Mouse (Mus musculus): ENCODE data around the gene Nid2. TPM values are rescaled to one million over a fixed set of nuclear protein-coding genes. Genes with fewer than 3 reads are reported as not detected.

The Nid2 gene
- polyA plus RNA-seq, 1 experiment, result 4.7 TPM

DNA sequence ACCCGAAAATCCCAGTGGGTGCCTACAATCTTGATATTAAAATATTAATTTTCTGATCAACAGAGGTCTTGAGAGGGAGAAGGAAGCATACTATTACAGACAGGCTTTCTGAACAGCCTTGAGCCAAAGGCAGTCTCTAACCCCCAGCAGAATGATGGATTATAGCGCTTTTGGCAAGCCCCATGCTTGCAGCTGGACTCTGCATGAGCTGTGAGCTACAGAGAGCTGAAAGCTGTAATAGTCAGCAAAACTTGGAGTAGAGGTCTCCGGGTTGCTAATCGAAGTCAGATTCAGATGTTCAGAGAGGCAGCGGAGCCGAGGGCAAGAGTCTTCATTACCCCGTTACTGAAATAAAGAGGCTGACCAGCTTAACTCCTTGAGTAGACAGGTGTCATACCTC lies 22.3 kb upstream of the Nid2 start:
- 93% methylated on average over 7 of the region's 7 CpGs for WGBS
- H3K4me3 ChIP-seq (ENCODE audit: control insufficient read depth, insufficient read depth, low read length), result no peak overlapping the region
- H3K27me3 ChIP-seq (ENCODE audit: control insufficient read depth, insufficient read depth, low read length), result no peaks in the 10 kb centered on the region
- no peaks in the 10 kb centered on the region for H3K36me3 ChIP-seq (ENCODE audit: control insufficient read depth, insufficient read depth, low read length)
- H3K4me1 ChIP-seq (replicated peaks; ENCODE audit: control insufficient read depth, insufficient read depth, low read length), result no peaks in the 10 kb centered on the region
- H3K27ac ChIP-seq (ENCODE audit: control insufficient read depth, insufficient read depth, low read length), result no peak overlapping the region
- no peak for TF ChIP-seq POLR2A (IDR thresholded peaks at IDR 0.05; ENCODE audit: control insufficient read depth, extremely low read depth, insufficient read depth, low read length, poor library complexity)
- DNase-seq, result no peak

GRCm38 (mm10) chr14:19732097-19732496 lies 19.0 kb upstream of the Nid2 start:
- Histone ChIP-seq H3K4me3 (ENCODE audit: control insufficient read depth, insufficient read depth, low read length) (no peak overlapping the region), H3K36me3 (ENCODE audit: control insufficient read depth, insufficient read depth, low read length) (no peaks in the 10 kb centered on the region), H3K4me1 (replicated peaks; ENCODE audit: control insufficient read depth, insufficient read depth, low read length) (no peaks in the 10 kb centered on the region), H3K27ac (ENCODE audit: control insufficient read depth, insufficient read depth, low read length) (no peak overlapping the region), H3K27me3 (ENCODE audit: control insufficient read depth, insufficient read depth, low read length) (no peaks in the 10 kb centered on the region)
- DNase-seq, result no peak
- TF ChIP-seq POLR2A (IDR thresholded peaks at IDR 0.05; ENCODE audit: control insufficient read depth, extremely low read depth, insufficient read depth, low read length, poor library complexity), result no peak
- TF ChIP-seq CTCF (IDR thresholded peaks at IDR 0.05; ENCODE audit: borderline replicate concordance, control insufficient read depth, extremely low read depth, insufficient read depth, low read length, poor library complexity), result no peak
- WGBS, result 95% methylated on average over 2 of the region's 2 CpGs

GRCm38 (mm10) chr14:19733490-19734282 lies 17.4 kb upstream of the Nid2 start:
- Histone ChIP-seq H3K27ac (ENCODE audit: control insufficient read depth, insufficient read depth, low read length) (no peak overlapping the region), H3K36me3 (ENCODE audit: control insufficient read depth, insufficient read depth, low read length) (no peaks in the 10 kb centered on the region), H3K4me3 (ENCODE audit: control insufficient read depth, insufficient read depth, low read length) (no peak overlapping the region), H3K27me3 (ENCODE audit: control insufficient read depth, insufficient read depth, low read length) (no peaks in the 10 kb centered on the region), H3K4me1 (replicated peaks; ENCODE audit: control insufficient read depth, insufficient read depth, low read length) (no peaks in the 10 kb centered on the region)
- no peak for TF ChIP-seq CTCF (IDR thresholded peaks at IDR 0.05; ENCODE audit: borderline replicate concordance, control insufficient read depth, extremely low read depth, insufficient read depth, low read length, poor library complexity)
- no peak for TF ChIP-seq POLR2A (IDR thresholded peaks at IDR 0.05; ENCODE audit: control insufficient read depth, extremely low read depth, insufficient read depth, low read length, poor library complexity)
- no peak for DNase-seq
- WGBS, result 34% methylated on average over 4 of the region's 4 CpGs

DNA sequence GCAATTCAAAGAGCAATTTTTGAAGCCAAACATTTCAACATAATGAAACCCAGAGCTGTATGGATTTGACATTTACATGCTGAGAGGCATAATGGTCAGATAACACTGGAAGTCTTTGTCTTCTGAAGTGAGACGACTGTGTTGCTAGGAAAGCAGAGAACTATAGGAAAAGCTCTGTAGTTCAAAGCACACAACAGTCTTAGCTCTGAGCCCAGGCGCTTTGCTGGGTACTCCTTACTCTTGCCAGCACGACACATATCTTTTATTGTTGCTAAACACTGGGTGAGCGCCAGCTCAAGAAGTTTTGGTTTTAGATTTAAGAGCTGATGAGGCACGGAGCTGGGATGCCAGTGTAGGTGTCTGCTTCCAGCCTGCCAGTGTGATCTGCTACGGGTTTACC lies 15.8 kb upstream of the Nid2 start:
- TF ChIP-seq POLR2A (IDR thresholded peaks at IDR 0.05; ENCODE audit: control insufficient read depth, extremely low read depth, insufficient read depth, low read length, poor library complexity), result no peak
- TF ChIP-seq CTCF (IDR thresholded peaks at IDR 0.05; ENCODE audit: borderline replicate concordance, control insufficient read depth, extremely low read depth, insufficient read depth, low read length, poor library complexity), result no peak
- H3K27me3 ChIP-seq (ENCODE audit: control insufficient read depth, insufficient read depth, low read length), result no peaks in the 10 kb centered on the region
- H3K4me3 ChIP-seq (ENCODE audit: control insufficient read depth, insufficient read depth, low read length), result no peak overlapping the region
- H3K27ac ChIP-seq (ENCODE audit: control insufficient read depth, insufficient read depth, low read length), result no peak overlapping the region
- DNase-seq, result no peak
- no peaks in the 10 kb centered on the region for H3K4me1 ChIP-seq (replicated peaks; ENCODE audit: control insufficient read depth, insufficient read depth, low read length)
- WGBS, result 54% methylated on average over 6 of the region's 6 CpGs
- H3K36me3 ChIP-seq (ENCODE audit: control insufficient read depth, insufficient read depth, low read length), result no peaks in the 10 kb centered on the region

- no peaks in the 10 kb centered on the region for H3K4me1 ChIP-seq (replicated peaks; ENCODE audit: control insufficient read depth, insufficient read depth, low read length)
- H3K27ac ChIP-seq (ENCODE audit: control insufficient read depth, insufficient read depth, low read length), result no peak overlapping the region
- H3K36me3 ChIP-seq (ENCODE audit: control insufficient read depth, insufficient read depth, low read length), result no peaks in the 10 kb centered on the region
- TF ChIP-seq POLR2A (IDR thresholded peaks at IDR 0.05; ENCODE audit: control insufficient read depth, extremely low read depth, insufficient read depth, low read length, poor library complexity), result no peak
- TF ChIP-seq CTCF (IDR thresholded peaks at IDR 0.05; ENCODE audit: borderline replicate concordance, control insufficient read depth, extremely low read depth, insufficient read depth, low read length, poor library complexity), result no peak
- no peak overlapping the region for H3K4me3 ChIP-seq (ENCODE audit: control insufficient read depth, insufficient read depth, low read length)
- DNase-seq, result no peak
- no peaks in the 10 kb centered on the region for H3K27me3 ChIP-seq (ENCODE audit: control insufficient read depth, insufficient read depth, low read length)
Observed at GRCm38 (mm10) chr14:19737568-19737967, 13.5 kb upstream of the Nid2 start.

DNA sequence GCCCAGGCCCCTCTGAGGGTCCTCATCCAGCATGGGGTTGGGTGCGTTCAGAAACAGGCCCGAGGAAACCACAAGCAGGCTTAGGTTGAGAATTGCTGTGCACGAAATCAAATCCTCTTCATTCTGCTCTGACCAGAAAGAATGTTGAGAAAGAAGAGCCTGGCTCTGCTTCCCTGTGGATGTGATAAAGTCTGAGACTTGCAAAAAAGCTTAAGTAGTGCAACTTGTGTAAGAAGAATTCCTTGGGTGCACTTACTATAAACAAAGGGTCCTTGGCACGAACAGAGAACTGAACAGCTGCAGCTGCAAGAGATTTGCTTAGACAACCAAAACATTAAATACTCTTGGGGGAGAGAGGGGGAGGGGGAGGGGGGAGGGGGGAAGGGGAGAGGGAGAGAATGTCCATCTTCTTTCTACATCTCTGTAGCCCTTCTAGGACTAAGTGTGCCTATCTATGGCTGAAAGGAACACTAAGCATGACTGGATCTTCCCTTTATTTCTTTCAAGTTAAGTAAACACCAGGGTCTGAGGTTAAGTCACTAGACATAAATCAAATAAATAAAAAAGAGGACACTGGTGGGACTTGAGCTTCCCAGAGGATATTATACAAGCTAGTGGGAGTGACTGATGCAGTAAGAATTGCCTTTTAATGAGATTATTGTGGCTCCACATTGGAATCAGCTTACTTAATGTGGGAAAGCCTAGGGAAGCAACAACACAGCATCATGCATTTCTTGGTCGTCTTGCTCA lies 12.8 kb upstream of the Nid2 start:
- TF ChIP-seq POLR2A (IDR thresholded peaks at IDR 0.05; ENCODE audit: control insufficient read depth, extremely low read depth, insufficient read depth, low read length, poor library complexity), result no peak
- TF ChIP-seq CTCF (IDR thresholded peaks at IDR 0.05; ENCODE audit: borderline replicate concordance, control insufficient read depth, extremely low read depth, insufficient read depth, low read length, poor library complexity), result no peak
- no peak overlapping the region for H3K27ac ChIP-seq (ENCODE audit: control insufficient read depth, insufficient read depth, low read length)
- no peaks in the 10 kb centered on the region for H3K36me3 ChIP-seq (ENCODE audit: control insufficient read depth, insufficient read depth, low read length)
- H3K4me3 ChIP-seq (ENCODE audit: control insufficient read depth, insufficient read depth, low read length), result no peak overlapping the region
- no peak for DNase-seq
- WGBS, result 67% methylated on average over 5 of the region's 5 CpGs
- H3K4me1 ChIP-seq (replicated peaks; ENCODE audit: control insufficient read depth, insufficient read depth, low read length), result no peaks in the 10 kb centered on the region
- H3K27me3 ChIP-seq (ENCODE audit: control insufficient read depth, insufficient read depth, low read length), result no peaks in the 10 kb centered on the region
